Mouse (Mus musculus) neural tube, embryonic 12.5 days (tissue): ENCODE data around the gene Vwa5a. TPM values are rescaled to one million over a fixed set of nuclear protein-coding genes. Genes with fewer than 3 reads are reported as not detected.

Experiments used
- polyA plus RNA-seq: library from polyadenylated mRNA; unstranded; fragments of >200 nt; fragmentation: Nextera tagmentation; extraction: Ambion mirVana; gene quantifications from 2 replicates; pipeline ENCODE4 v1.2.1, GENCODE M21; 2016

Vwa5a gene
- polyA plus RNA-seq, 1 experiment from 2014 or later = 9.7 TPM

Other genes starting within 250 kb of the Vwa5a start
- not detected in 2 replicates for gene Olfr905, start 247.2 kb upstream of the Vwa5a start, polyA plus RNA-seq
- not detected in 2 replicates for gene Olfr906, start 231.2 kb upstream of the Vwa5a start, polyA plus RNA-seq
- not detected in 2 replicates for gene Olfr907, start 222.5 kb upstream of the Vwa5a start, polyA plus RNA-seq
- gene Olfr911-ps1, start 196.7 kb upstream of the Vwa5a start, polyA plus RNA-seq = not detected in 2 replicates
- not detected in 2 replicates for gene Olfr910, start 180.4 kb upstream of the Vwa5a start, polyA plus RNA-seq
- gene Olfr912, start 138.1 kb upstream of the Vwa5a start, polyA plus RNA-seq = not detected in 2 replicates
- gene Olfr913, start 125.5 kb upstream of the Vwa5a start, polyA plus RNA-seq = not detected in 2 replicates
- gene Olfr914, start 113.2 kb upstream of the Vwa5a start, polyA plus RNA-seq = not detected in 2 replicates
- not detected in 2 replicates for gene Olfr916, start 58.4 kb upstream of the Vwa5a start, polyA plus RNA-seq
- not detected in 2 replicates for gene Olfr917, start 52.4 kb upstream of the Vwa5a start, polyA plus RNA-seq
- gene Olfr918, start 43.7 kb upstream of the Vwa5a start, polyA plus RNA-seq = not detected in 2 replicates
- gene Olfr919, start 14.6 kb upstream of the Vwa5a start, polyA plus RNA-seq = not detected in 2 replicates
- not detected in 2 replicates for gene Olfr920, start 34.0 kb downstream of the Vwa5a start, polyA plus RNA-seq
- gene Olfr921, start 54.8 kb downstream of the Vwa5a start, polyA plus RNA-seq = not detected in 2 replicates
- gene Olfr922, start 96.3 kb downstream of the Vwa5a start, polyA plus RNA-seq = not detected in 2 replicates
- not detected in 2 replicates for gene Olfr923, start 108.3 kb downstream of the Vwa5a start, polyA plus RNA-seq
- gene Olfr924, start 126.2 kb downstream of the Vwa5a start, polyA plus RNA-seq = not detected in 2 replicates
- not detected in 2 replicates for gene Olfr26, start 136.8 kb downstream of the Vwa5a start, polyA plus RNA-seq
- not detected in 2 replicates for gene Olfr926, start 158.9 kb downstream of the Vwa5a start, polyA plus RNA-seq
- not detected in 2 replicates for gene Olfr930, start 211.5 kb downstream of the Vwa5a start, polyA plus RNA-seq